Mouse (Mus musculus) midbrain, postnatal 0 days (tissue): ENCODE measurements around the gene Tvp23b. TPM values are rescaled to one million over a fixed set of nuclear protein-coding genes. Genes with fewer than 3 reads are reported as not detected.

ENCODE experiments used
- ATAC-seq: fragments of 200-750 bp; cut with Nextera tagmentation; 2 replicates; pipeline ENCODE4 v1.8.0; 2017; ENCODE audit warnings: moderate number of reproducible peaks, mild to moderate bottlenecking, moderate TSS enrichment, moderate library complexity; ENCODE audit not compliant: low FRiP score
- DNase-seq: peaks from one replicate; pipeline ENCODE4 v3.0.0-alpha.2; 2015; ENCODE audit warnings: low spot score
- H3K27ac ChIP-seq: fragments of 300-500 bp; sonication (generic); 2 replicates; pipeline ENCODE4 v1.5.1; 2014; ENCODE audit warnings: low read depth, mild to moderate bottlenecking, low read length, mixed read lengths
- H3K27me3 ChIP-seq: fragments of 300-500 bp; sonication (generic); 2 replicates; pipeline ENCODE4 v1.6.1; 2014; ENCODE audit warnings: low read length, control low read depth, mixed read lengths; ENCODE audit not compliant: insufficient read depth
- H3K36me3 ChIP-seq: fragments of 300-500 bp; sonication (generic); 2 replicates; pipeline ENCODE4 v1.6.1; 2014; ENCODE audit warnings: low read length, control low read depth, mixed read lengths; ENCODE audit not compliant: insufficient read depth
- H3K4me1 ChIP-seq: fragments of 300-500 bp; sonication (generic); 2 replicates; pipeline ENCODE4 v1.6.1; 2014; ENCODE audit warnings: mild to moderate bottlenecking, control low read depth, antibody characterized with exemption, low read length, mixed read lengths; ENCODE audit not compliant: insufficient read depth
- H3K4me2 ChIP-seq: fragments of 300-500 bp; sonication (generic); 2 replicates; pipeline ENCODE4 v1.6.1; 2014; ENCODE audit warnings: low read depth, mild to moderate bottlenecking, low read length, mixed read lengths; ENCODE audit not compliant: poor library complexity, severe bottlenecking
- H3K4me3 ChIP-seq: fragments of 300-500 bp; sonication (generic); 2 replicates; pipeline ENCODE4 v1.5.1; 2014; ENCODE audit warnings: low read depth, mild to moderate bottlenecking, low read length, moderate library complexity
- H3K9ac ChIP-seq: fragments of 300-500 bp; sonication (generic); replicated peaks from 2 replicates; pipeline ENCODE4 v1.6.1; 2014; ENCODE audit warnings: mild to moderate bottlenecking, low read length, moderate library complexity, mixed read lengths; ENCODE audit not compliant: poor library complexity, severe bottlenecking
- H3K9me3 ChIP-seq: fragments of 300-500 bp; sonication (generic); 2 replicates; pipeline ENCODE4 v1.6.1; 2016; ENCODE audit warnings: low read length, control low read depth
- CTCF ChIP-seq: IDR thresholded peaks from 2 replicates; pipeline ENCODE4 v1.5.1; 2016; ENCODE audit warnings: antibody characterized with exemption, mild to moderate bottlenecking
- WGBS: fragments of 180-500 bp; shearing (Covaris S2); extraction: QIAGEN DNeasy Blood & Tissue Kit; methylation state at CpG from one replicate; pipeline ENCODE4 v1.1.7; 2014; 5-methylcytosine and 5-hydroxymethylcytosine counted together
- polyA plus RNA-seq: library from polyadenylated mRNA; unstranded; fragments of >200 nt; fragmentation: Nextera tagmentation; extraction: Ambion mirVana; gene quantifications from 2 replicates; pipeline ENCODE4 v1.2.1, GENCODE M21; 2015
- total RNA-seq: library from RNA; depleted of rRNA; stranded (reverse); fragments of >200 nt; gene quantifications from 2 replicates; pipeline ENCODE4 v1.2.3, GENCODE M21; 2014

The Tvp23b gene
- total and polyA plus RNA-seq, 2 experiments from 2014 or later, result 36.6 to 42.5 TPM

DNA sequence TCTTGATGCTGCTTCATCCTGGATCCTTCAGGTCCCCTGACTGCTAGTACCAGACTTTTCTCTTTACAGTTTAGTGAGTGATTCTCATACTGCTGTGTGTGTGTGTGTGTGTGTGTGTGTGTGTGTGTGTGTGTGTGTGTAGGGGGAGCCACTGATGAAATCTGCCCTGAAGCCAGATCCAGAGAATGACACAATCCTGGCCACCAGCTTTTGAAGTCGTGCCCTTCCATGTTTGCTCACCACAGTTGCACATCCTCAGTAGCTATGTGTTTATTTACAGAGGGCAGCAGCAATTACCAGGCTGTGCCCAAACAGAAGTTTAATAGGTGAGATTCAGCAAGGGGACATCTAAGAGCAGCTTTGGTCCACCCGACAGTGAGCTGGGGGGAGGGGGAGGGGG, 37.5 kb downstream of the Tvp23b start:
- WGBS, result 46% methylated on average over 2 of the region's 2 CpGs
- H3K4me3 ChIP-seq, result no peak overlapping the region
- DNase-seq (no peak), ATAC-seq (no peak)
- no peak overlapping the region for H3K4me2 ChIP-seq
- H3K36me3 ChIP-seq, result no peaks in the 10 kb centered on the region
- peaks cover 4% of the 10 kb centered on the region; the same call in 1 of the 2 replicates for H3K4me1 ChIP-seq
- H3K27ac ChIP-seq, result no peak overlapping the region
- H3K9me3 ChIP-seq, result no peaks in the 10 kb centered on the region
- no peaks in the 10 kb centered on the region for H3K27me3 ChIP-seq
- H3K9ac ChIP-seq, result no peak overlapping the region
- no peak for TF ChIP-seq CTCF

DNA sequence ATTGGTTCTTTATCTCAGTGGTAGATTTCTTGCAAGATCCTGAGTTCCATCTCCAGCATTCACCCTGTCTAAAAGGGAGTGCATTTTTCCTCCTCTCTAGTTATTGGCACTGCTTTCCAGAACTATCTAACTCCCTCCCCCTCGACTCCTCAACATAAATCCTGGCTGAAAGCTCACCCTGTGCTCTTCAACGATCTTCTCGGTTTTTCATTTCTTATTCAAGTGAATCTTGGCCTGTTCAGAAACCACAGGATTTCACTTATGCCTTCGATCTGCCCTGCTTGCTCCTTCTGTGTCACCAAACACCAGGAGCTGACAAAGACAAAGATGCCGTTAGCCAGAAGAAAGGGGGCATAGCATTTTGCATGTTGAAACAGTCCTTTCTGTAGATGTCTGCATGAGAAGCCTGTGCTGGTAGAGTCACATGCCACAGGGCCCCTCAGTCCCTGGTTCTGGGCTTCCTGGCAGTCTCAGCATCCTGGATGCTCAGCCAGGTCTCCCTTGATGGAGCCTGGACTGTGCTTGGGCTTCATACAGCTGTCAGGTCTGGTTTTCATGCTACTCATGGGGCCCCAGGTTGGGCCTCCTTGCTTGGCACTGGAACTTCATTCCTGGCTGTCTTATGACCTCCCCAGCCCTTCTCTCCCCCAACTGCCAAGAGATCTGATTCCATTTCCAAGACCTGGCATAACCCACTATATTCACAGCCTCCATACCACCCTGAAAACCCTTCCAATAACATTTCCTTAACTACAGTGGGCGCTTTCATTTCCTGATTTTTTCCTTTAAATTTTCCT, 40.9 kb downstream of the Tvp23b start:
- H3K9me3 ChIP-seq, result no peaks in the 10 kb centered on the region
- ATAC-seq, result no peak
- no peak for TF ChIP-seq CTCF
- H3K27me3 ChIP-seq, result no peaks in the 10 kb centered on the region
- H3K36me3 ChIP-seq, result no peaks in the 10 kb centered on the region
- H3K4me2 ChIP-seq, result peak overlapping the region; percentile 34
- H3K9ac ChIP-seq, result no peak overlapping the region
- no peak for DNase-seq
- H3K4me3 ChIP-seq, result peak overlapping the region; percentile 26
- H3K4me1 ChIP-seq, result peaks cover 3% of the 10 kb centered on the region; the same call in 1 of the 2 replicates
- H3K27ac ChIP-seq, result no peak overlapping the region
- 75% methylated on average over 6 of the region's 6 CpGs for WGBS

DNA sequence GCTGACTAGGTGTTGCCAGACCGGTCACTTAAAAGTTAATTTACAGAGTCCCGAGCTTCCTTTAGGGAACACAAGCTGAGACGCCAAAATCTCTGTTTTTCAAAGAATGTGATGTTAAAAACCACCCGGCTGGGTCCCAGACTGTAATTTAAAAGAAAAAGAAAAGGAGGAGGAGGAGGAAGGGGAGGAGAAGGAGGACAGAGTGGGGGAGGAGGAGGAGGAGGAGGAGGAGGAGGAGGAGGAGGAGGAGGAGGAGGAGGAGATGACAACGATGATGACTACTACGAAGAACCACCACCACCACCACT, 41.4 kb downstream of the Tvp23b start:
- no peak for TF ChIP-seq CTCF
- peak overlapping the region; percentile 34 for H3K4me2 ChIP-seq
- H3K9ac ChIP-seq, result no peak overlapping the region
- 23% methylated on average over 6 of the region's 6 CpGs for WGBS
- DNase-seq (no peak), ATAC-seq (no peak)
- H3K9me3 ChIP-seq, result no peaks in the 10 kb centered on the region
- H3K4me3 ChIP-seq, result peak overlapping the region; percentile 26
- no peaks in the 10 kb centered on the region for H3K27me3 ChIP-seq
- no peak overlapping the region for H3K27ac ChIP-seq
- H3K4me1 ChIP-seq, result peaks cover 3% of the 10 kb centered on the region; the same call in 1 of the 2 replicates
- no peaks in the 10 kb centered on the region for H3K36me3 ChIP-seq

DNA sequence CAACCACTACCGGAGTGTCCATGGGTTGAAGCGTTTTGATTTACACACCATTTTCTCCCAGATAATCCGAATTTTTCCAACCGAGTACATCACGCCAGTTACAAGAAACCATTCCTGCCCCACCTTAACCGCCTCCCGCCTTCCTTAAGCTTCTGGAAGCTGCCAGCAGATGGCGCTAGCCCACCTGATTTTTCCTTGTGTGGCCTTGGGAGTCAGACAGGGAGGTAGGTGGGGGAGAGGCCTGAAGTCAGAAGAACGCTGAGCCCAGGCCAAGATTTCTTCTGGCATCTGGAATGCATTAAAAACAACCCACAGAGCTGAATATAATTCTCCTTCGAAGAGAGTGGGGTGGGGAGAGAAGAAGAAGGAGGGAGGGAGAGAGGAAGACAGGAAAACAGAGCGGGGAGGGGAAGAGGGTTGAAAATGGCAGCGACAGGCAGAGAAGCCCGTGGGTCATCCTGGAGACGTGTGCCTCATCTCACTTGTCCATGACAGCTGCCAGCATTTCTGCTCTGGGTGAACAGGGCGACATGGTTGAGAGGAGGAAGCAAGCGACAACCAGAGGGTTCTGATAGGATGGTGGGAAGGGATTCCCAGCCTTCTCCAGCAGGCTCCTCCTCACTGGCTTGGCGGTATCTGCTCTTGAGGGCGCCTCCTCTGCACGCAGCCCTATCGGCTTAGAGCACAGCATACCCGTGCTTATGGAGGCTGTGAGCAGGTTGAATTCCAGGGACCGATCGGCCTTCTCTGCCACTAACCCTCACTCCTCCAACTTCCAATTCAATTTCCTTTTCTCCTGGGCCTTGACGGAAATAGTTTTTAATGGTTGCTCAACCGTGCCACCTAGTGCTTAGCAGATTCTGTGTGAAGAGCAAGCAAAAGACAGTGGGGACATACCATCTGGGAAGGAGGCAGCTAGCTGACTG, 42.1 kb downstream of the Tvp23b start:
- H3K36me3 ChIP-seq, result no peaks in the 10 kb centered on the region
- TF ChIP-seq CTCF, result peak; percentile 98
- H3K27me3 ChIP-seq, result no peaks in the 10 kb centered on the region
- peak overlapping the region; percentile 36 for H3K4me2 ChIP-seq
- ATAC-seq, result peak; percentile 83
- peak overlapping the region; percentile 26 for H3K4me3 ChIP-seq
- WGBS, result 24% methylated on average over 25 of the region's 25 CpGs
- peak; percentile 97 for DNase-seq
- H3K9ac ChIP-seq, result 0 out of 2 replicates have a peak overlapping the region, but pooled peaks have one; percentile 29
- peaks cover 3% of the 10 kb centered on the region; the same call in 1 of the 2 replicates for H3K4me1 ChIP-seq
- H3K27ac ChIP-seq, result peak overlapping the region; percentile 65
- no peaks in the 10 kb centered on the region for H3K9me3 ChIP-seq

DNA sequence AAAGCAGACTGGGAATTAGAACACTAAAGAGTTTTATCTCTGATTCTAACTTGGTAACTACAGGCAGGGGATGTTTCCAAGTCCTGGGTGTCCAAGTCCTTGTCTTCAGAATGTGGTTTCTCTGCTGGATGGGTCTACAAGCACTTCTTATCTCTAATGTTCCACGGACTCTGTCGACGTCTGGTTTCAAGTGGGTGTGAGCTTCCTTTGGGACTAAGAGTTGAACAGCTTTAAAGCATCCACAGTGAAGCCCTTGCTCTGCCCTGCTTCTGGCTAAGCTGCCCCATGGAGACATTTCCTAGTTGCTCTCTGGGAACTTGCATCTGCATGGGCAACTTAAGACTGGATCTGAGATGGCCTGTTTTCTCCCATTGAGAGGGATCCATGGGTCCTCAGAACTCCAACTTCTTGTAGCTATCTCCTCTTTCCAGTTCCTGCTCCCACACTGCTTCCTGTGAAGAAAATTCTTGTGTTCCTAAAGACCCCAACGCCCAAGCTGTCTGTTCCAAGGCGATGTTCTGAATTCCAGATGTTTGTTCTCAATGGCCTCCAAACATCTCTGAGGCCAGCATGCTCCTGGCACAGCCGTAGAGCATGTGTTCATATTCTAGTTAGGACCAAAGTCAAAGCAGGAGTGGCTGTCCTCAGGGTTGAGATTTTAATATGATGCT, 45.0 kb downstream of the Tvp23b start:
- TF ChIP-seq CTCF, result no peak
- WGBS, result 88% methylated on average over 6 of the region's 6 CpGs
- H3K9me3 ChIP-seq, result no peaks in the 10 kb centered on the region
- DNase-seq (no peak), ATAC-seq (no peak)
- H3K36me3 ChIP-seq, result no peaks in the 10 kb centered on the region
- no peak overlapping the region for H3K4me3 ChIP-seq
- H3K4me1 ChIP-seq, result peaks cover 3% of the 10 kb centered on the region; the same call in 1 of the 2 replicates
- H3K9ac ChIP-seq, result no peak overlapping the region
- H3K27ac ChIP-seq, result no peak overlapping the region
- no peaks in the 10 kb centered on the region for H3K27me3 ChIP-seq
- no peak overlapping the region for H3K4me2 ChIP-seq
